Mouse (Mus musculus) layer of hippocampus, postnatal 10 days (tissue): Measurements from ENCODE around the gene Spcs2. TPM values are rescaled to one million over a fixed set of nuclear protein-coding genes. Genes with fewer than 3 reads are reported as not detected.
"Not testable (repeated sequence)": the region's sequence is repeated elsewhere in the genome, so short reads cannot be mapped to it uniquely, and the experiment has no call there.

Source experiments
- DNase-seq, 2 experiments: peaks; one replicate each; pipeline ENCODE4 v3.0.0; 2021; ENCODE audit warnings: low spot score in 2 of 2
- total RNA-seq, 2 experiments: library from RNA; stranded (reverse); gene quantifications; 2 replicates each; pipeline ENCODE4 v1.2.3; 2021

Gene Spcs2
- total RNA-seq, 2 experiments from 2014 or later, result 90.0 to 96.3 TPM

DNA sequence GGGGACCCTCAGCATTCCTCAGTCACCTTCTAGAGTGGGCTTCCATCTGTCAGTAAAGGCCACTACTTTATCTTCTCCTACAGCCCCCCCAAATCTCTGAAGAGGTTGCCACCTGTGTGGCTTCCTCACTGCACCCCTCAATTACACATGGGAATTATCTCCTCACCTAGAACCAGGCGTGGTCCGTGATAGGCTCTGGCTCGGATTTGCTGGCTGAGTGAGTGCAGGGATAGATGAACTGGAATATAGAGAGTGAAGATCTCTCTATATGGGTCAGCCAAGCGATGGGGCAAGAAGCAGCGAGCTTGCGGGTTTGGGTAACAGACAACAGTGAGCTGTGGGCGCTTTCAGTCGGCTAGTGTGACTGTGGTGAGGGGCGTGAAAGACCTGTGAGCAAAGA lies 37.8 kb downstream of the Spcs2 start:
- no peak for DNase-seq

DNA sequence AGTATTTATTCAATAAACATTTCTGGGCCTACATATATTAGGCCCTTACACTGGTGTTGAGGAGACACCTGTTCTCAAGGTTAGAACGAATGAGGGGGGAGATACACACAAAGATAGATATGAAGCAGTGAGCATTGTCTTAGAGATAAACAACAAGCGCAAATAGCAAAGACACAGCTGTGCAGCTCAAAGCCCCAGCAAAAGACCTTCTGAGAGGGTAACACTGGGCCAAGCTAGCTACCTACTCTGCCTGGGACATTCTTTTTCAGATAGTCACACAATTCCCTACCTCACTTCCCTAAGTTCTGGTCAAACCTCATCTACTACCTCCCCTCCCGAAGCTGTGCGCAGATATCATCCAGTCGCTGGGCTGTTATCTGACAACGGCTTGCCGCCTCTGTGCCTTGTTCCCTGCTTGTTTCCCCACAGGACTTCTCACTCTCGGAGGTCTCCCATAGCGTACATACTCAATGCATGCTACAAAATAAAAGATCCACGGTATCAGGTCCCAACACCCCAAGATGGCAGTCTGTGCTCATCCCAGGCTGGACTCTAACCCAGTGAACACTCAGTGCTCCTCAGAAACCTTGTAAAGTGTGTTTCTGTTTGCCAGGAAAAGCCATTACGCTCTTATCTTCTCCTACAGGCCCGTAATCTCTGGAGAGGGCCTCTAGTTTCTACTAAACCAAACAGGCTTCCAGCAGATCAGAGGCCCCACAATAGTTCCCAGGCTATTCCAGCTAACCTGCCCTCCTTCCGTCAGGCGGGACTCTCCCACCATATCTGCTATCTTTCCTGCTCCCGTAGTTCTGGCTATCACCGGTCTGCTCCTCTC lies 38.4 kb downstream of the Spcs2 start:
- no peak for DNase-seq

DNA sequence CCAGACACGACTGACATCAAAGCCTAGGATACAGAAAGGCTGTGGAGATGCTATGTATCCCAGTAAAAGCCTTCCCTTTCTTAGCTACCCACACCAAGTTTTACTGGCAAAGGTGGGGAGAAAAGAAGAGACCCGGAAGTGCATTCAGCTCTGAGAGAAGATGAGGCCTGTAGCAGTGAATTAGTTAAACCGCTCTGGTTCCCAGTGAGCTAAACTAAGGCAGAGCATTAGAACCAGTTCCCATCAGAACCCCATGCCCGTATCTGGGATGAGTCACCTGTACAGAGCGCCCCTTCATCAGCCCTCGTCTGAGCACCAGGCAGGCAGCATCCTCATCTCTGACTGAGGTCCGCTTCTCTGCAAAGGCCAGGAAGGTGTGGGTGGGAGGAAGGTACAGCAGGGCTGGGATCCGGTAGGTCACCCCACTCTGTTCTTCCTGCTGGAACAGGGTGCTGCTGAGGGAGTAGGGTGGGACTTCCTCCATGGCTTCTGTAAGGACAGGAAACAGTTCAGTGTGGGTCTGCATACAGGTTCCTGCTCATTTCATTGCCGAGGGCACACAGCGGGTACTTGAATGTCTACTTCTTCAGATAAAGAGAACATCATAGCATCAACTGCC lies 40.1 kb downstream of the Spcs2 start:
- no peak for DNase-seq

DNA sequence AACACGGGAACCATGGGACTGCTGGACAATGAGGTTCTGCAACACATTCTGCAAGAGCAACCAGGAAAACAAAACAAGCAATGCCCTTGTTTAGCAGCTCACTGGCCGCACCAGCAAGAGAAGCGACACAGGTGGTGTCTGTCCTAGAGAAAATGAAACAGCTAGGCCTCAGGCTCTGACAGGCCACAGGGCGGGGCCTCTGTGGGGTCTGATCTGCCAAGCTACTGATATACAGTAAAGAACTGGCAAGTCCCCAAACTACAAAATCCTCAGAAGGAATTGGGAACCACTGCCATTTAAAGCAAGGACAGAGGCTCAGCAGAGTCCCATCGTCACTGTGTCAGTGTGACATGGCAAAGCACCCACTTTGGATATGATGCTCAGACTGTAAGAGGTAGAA lies 40.8 kb downstream of the Spcs2 start:
- DNase-seq, result no peak

DNA sequence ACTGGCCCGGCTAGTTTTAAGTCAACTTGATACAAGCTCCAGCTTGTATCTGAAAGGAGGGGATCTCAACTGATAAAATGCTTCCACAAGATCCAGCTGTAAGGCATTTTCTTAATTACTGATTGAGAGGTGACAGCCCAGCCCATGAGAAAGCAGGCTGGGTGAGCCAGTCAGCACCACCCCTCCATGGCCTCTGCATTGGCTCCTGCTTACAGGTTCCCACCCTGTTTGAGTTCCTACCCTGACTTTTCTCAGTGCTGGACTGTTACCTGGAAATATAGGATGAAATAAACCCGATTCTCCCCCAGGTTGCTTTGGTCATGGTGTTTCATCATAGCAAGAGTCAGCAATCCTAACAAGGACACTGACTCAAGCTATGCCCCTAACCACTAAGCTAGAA lies 41.3 kb downstream of the Spcs2 start:
- no peak for DNase-seq

DNA sequence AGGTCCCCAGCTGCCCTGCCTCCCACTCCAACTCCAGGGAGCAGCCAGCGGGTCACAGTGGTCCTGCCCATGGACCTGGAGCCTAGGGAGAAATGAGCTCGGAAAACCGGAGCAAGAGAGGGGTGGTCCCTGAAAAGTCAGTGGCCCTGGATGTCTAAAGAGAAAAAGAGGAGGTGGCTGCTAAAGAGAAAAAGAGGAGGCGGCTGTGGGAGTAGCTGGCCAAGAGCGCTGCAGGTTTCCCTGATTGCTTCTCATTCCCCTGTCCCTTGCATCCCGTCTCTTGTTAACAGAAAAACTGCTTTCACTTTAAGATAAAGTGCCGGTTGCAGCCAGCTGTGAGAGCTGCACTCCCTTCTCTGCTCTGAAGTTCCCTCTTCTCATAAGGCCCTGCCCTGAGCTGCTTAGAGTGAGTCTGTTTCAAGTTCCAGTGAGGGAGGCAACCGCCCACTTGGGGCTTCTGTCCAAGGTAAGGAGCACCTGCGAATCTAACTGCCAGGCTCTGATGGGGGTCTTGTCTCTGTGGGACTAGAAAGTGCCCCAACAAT lies 45.0 kb downstream of the Spcs2 start:
- not testable (repeated sequence) for DNase-seq

DNA sequence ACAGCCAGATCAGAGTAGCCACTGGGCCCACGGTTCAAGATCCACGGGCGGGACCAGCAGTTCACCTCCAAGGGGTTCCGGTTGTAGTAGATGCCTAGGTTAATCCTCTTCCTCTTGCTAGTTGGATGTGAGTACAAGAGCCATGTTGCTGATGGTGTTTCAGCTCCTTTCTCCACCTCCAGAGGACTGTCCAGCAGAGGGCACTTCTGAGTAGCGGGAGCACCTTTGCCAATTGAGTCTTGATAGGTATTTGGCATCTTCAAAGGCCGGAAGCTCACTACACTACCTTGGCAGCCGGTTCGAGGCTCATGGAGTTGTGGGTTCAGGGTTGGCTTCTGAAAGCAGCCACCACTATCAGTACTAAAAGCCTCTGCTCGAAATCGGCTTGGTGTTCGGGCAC lies 49.9 kb downstream of the Spcs2 start:
- peak; percentile 17 to 22 for DNase-seq

DNA sequence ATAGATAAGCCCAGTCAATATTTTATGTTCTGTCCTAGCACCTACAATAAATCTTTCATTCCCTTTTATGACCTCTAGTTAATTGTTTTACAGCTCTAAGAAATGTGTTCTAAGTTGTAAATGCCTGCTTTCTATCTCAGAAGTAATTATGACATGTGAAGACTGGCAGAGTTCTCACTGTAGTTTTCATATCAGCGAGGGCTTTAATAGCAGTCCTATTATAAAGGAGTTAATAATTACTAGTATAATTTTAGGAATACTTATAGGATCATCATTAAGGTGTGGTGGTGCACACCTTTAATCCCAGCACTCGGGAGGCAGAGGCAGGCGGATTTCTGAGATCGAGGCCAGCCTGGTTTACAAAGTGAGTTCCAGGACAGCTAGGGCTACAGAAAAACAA lies 51.6 kb downstream of the Spcs2 start:
- no peak for DNase-seq

DNA sequence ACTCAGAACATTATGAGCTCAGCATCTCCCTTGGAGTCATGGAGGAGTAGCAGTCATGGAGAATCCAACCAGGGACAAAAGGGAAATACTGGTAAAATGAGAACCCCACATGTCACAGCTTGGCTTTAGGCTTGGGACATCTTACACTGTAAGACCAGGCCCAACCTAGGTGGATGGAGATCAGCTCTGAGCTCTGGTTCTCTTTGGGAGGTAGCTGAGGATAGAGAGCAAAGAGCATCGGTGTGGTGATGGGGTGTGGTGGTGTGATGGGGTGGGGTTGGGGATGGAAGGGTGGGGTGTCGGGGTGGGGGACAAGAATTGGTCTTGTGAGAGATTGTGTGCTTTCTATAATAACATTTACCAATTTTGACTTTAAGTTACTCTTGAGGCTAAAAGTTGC lies 52.4 kb downstream of the Spcs2 start:
- no peak for DNase-seq

DNA sequence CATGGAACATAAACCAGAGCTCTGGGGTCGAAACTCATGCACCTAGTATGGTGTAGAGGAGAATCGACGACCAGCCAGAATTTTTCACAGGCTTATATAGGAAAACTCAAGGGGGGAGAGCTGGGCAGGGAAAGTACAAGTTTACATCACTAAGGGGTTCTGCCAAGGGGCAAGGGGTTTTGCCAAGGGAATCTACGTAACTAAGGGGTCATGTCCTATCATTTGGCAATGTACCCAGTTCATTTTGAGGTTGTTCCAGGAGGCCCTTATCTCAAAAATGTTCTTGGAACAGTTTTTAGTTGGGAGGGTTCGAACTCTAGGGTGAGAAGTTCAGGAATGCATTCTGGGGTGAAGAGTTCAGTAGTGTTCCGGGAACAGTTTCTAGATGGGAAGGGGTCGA lies 56.2 kb downstream of the Spcs2 start:
- DNase-seq, result not testable (repeated sequence)

DNA sequence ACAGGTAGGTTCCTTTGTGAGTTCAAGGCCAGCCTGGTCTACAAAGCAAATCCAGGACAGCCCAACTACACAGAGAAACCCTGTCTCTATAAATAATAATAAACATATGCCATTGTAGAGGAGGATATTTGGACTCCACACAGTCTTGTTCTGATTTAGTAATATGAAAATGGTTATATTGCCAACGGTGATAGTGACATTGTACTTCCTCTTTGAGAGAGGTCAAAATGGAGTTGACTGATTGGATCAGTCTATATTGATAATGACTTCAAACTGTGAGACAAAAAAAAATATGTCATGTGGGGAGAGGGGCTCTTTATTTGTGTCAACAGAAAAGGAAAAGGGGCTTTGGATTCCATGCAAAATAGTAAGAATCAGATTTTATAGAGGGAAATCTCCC lies 57.9 kb downstream of the Spcs2 start:
- DNase-seq, result no peak

DNA sequence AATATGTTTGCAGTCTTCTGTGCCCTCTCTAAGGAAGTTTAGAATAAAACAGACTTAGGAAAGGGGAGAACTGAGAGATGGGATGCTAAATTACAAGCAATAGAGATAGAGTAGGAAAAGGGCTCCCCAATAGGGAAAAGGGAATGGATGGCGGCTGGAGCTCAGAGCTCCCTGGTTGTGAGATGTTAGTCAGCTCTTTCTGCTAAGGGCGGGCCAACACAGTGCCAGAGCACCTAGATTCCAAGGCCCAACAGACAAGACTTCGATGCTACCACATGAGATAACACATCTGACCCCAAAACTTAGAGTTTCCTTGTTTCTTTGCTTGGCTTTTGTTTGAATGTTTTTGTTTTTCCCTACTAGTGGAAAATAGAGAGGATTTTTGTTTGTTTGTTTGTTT lies 59.2 kb downstream of the Spcs2 start:
- DNase-seq, result not testable (repeated sequence)

DNA sequence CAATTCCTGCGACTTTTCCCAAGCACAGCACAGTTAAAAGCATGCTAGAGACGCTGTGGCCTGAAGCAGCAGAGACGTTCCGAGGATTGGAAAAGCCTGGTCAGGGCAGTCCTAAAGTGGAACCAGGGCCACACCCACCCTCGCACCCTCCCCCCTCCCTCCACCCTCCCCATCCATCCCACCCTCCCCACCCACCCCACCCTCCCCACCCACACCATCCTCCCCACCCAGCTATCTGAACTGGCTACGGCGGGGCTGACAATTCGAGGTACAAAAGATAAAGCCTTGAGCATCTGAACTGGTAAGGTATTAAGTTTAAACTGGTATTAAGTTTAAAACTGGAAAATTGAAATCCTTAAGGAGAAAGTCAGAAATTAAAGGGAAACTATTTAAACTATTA lies 59.7 kb downstream of the Spcs2 start:
- DNase-seq, result no peak

DNA sequence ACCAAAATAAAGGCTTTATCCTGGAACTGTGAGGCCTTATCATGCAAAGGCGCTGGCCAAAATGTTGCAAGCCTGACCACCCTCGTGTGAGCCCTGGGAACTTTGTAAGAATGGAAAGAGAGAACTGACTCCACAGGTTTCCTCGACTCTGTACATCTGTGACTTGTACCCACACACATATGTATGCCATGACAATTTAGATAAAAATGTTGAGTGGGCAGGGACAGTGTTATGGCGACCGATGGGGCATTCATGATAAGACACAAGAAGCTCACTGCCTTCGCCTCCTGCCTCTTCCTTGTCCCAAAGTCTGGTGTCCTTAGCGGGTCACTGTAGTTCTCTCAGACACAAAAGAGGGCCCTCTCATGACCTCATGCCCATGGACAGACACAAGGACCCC lies 64.1 kb downstream of the Spcs2 start:
- no peak for DNase-seq

DNA sequence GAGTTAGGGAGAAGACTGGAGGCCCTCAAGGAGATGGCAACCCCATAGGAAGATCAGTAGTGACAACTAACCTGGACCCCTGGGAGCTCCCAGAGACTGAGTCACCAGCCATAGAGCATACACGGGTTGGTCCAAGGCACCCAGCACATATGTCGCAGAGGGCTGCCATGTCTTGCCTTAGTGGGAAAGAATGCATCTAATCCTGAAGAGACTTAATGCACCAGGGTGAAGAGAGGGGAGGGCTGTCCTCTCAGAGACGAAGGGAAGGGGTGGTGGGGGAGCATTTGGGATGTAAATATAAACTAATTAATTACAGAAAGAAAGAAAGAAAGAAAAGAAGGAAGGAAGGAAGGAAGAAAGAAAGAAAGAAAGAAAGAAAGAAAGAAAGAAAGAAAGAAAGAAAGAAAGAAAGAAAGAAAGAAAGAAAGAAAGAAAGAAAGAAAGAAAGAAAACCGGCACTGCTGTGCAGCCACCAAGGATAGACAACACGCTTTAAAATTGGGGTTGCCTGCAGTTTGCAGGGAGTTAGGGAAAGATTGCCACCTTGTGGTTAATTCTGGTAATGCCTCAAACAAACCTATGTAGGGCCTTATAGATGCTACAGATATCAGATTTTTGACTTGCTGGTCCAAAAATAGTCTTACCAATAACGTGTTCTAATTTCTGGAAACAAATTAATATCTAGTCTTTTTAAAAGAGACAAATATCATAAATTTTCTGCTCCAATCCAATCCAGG lies 65.2 kb downstream of the Spcs2 start:
- peak; percentile 80 to 84 for DNase-seq

DNA sequence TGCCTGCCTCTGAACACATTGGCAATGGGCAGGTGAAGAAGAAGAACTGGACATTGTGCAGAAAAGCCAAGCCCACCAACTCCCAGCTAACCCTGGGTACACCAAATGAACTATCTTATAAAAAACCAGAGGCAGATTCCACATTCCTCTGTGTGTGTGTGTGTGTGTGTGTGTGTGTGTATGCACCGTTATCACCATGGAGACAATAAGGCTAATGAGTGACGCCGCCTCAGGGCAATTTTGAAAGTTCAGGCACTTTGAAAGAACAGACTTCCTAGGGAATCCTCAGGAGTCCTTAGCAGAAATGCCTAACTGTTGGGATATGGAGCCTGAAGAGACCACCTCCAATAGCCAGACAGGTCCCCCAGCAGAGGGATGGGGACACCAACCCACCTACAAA lies 66.0 kb downstream of the Spcs2 start:
- DNase-seq, result no peak

DNA sequence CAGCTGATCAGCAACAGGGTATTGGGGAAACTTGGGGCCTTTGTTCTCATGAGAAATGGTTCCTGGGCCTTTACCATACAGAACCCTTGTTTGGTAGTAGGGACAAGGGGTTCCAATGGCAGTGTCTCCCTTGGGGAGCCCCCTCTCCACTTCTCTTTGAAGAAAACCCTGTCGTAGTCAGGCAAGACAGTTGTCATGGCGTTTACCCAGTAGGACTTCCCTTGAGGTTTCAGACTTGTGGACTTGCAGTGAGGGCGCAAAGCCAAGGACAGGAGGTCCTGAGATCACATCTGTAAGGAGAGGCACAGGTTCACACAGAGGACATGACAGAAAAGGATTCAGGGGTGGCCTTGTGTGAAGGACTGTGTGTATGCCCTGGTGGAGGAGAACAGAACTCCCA lies 66.8 kb downstream of the Spcs2 start:
- DNase-seq, result no peak

DNA sequence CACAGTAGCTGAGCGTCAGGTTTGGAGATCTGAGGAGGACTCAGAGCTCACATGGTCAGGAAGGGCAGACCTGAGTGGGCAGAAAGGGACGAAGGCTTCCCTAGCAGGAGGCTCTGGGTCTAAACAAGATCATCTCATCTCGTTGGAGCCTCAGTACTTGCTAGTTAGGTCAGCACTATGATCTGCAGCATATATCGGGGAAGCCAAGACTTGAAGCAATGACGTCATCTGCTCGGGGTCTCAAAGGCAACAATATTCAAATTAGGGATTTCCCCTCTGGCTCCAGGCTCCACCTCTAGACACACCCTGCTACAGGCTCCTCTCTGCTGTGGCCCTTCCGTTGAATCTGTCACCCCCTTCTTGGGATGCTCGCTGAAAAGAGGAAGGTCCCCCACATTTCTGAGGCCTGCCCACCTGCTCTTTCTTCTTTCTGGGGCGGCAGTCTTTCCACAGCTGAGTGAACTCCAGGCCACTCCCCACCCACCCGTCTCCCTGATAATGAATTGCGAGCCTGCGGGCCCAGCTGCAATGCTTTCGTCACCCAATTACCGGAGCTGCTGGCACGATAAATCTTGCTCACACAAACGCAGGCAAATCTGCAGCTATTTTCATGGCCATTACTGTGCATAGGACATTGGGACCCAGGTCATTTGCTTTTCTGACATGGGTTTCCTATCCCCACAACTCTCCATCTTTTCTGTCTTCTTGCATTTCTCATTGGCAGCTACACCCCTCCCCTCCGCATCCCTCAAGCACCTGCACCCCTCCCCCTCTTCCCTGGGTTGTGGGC lies 67.9 kb downstream of the Spcs2 start:
- peak; percentile 14 to 47 for DNase-seq

DNA sequence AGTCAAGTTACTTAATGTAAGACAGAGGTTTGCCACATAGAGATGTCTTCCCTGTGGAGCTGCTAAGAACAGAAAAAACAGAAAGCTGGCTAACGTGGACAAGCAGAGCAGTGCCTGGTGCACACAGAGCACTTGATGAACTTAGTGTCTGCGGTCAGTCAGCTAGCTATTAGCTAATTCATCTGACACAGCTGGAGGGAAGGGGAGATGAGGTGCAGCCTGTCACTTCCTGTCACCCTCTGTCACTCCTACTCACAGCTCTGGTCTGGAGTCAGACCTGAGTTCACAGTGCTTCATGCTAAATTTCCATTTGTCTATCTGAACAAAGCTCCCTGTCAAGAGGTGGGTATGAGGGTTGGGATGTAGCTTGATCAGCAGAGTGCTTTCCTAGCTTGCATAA lies 69.2 kb downstream of the Spcs2 start:
- DNase-seq, result no peak

DNA sequence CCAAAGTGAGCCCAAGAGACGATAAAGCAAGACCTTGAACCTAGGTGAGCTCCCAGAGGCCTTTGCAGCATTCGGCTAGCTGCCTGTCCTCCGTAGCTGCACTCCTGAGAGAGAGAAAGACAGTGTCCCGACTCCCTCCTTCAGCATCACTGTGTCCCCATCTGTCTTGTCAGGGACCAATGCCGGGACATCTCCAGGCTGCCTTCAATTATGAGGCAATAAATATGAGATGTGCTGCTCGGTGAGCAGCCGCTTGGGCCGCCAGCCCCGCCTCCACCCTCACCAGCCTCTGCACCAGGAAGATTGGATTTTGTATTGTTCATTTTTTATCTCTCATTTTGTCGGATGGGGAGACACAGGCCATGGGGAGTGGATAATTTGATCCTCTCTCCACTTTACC lies 72.4 kb downstream of the Spcs2 start:
- DNase-seq, result no peak

DNA sequence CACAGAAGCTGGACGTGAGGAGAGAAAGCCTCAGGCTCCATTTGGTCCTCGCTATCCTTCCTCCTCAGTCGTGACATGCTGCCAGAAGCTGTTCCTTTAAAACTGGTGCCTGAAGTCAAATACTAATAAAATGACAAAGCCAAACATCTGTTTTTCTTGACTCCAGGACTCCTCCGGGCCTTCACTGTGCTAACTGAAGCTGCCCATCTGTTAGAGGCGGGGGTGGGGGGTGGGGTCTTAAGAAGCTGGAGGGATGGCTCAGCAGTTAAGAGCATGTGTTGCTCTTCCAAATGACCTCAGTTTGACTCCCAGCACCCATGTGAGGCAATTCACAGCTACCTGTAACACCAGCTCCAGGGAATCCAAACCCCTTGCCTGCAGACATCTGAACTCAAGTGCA lies 74.7 kb downstream of the Spcs2 start:
- no peak for DNase-seq
